Mouse (Mus musculus) MEL-GATA-1-ER (cell line): ENCODE data around the gene Fnip2.
"Not testable (repeated sequence)": the region's sequence is repeated elsewhere in the genome, so short reads cannot be mapped to it uniquely, and the experiment has no call there.

Experiments used
- DNase-seq: peaks from one replicate; pipeline ENCODE4 v3.0.0-alpha.2; 2012; ENCODE audit warnings: low read depth; ENCODE audit errors: extremely low read depth

Fnip2 gene

DNA sequence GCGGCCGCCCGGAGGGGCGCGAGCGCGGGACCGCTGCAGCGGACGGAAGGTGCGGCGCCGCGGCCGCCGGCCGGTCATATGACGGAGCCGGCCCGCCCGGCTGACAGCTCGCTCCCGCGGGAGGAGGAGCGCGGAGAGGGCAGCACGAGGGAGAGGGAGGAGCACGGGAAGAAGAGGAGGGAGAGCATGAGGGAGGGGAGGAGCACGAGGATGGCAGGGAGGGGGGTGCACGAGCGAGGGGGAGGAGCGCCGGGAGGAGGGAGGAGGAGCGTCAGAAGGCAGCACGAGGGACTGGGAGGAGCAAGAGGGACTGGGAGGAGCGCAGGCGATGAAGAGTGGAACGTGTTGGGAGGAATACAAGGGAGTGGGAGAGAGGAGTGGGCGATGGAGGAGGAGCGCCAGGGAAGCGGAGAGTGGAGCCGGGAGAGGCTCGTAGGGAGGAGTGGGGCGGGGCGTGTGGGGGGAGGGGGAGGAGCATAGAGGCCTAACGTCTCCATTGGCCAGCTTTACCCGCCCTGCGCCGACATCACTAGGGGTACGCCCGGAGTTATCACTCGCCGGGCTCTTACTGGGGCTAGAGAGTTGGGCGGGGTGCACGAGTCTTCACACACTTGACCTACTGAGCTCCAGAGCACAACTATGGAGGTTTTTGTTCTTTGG is at the start of gene Fnip2:
Gene Fnip2, minus strand, starts transcription at position 94 of the 660 bp plus-strand sequence.
- DNase-seq: peak; percentile 92

DNA sequence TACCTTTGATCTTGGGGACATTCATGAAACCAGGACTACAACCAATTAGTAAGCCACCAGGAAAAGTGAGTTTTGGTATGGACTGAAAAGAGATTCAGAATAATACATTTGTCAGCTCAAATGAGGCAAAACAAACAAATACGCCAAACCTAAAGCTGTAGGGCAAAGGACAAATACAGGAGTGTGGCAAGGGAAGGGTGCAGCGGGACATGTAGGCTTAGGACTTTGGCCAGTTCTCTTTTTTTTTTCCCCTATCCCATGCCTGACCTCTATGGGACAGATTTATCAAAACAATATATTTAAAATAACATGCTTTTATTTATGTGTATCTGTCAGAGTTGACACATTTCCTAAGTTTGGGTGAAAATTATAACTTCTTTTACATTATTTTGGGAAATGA is 42.3 kb upstream of the Fnip2 start:
- no peak for DNase-seq

DNA sequence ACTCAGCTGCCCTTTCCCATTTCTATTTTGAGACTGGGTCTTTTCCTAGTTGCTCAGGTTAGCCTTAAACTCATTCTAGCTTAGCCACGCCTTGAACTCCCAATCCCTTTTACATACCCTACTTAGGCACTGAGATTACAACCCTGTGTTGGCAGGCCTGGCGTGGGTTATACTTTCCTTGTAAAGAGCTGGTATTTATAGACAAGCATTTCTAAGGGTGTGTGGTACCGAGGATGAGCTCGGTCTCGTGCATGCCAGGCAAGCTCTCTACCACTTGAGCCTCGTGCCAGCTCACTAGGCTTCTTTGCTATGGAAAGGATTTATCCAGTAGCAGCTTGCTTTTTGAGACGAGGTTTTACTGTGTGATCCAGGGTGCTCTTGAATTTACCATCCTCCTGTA is 27.9 kb upstream of the Fnip2 start:
- no peak for DNase-seq

DNA sequence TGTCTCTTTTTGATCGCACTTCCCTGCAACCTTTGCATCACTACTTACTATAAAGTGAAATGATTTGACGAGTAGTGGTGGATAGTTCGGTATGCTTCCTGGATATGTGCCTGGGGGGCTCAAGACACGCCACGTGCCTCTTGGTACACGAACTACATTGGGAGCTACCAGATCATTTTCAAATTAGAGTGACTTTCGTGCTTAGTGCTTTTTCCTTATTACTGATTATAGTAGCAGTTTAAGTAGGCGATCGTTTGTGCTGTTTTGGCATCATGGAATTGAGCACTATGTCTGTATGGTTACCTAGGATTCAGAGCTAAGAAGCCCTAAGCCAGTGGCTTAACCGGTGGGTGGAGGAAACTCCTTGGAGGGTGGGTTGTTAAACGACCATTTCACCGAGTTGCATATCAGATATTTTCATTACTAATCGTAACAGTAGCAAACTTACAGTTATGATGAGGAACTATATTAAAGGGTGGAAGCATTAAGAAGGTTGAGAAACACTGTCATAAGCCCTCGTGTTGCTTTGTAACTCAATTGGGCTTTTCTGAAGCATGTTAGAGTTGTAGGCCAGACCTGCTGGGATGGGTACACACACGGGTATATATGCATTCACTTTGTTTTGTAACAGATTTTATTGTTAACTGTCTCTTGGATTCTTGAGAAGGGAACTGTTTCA is 24.3 kb upstream of the Fnip2 start:
- no peak for DNase-seq

DNA sequence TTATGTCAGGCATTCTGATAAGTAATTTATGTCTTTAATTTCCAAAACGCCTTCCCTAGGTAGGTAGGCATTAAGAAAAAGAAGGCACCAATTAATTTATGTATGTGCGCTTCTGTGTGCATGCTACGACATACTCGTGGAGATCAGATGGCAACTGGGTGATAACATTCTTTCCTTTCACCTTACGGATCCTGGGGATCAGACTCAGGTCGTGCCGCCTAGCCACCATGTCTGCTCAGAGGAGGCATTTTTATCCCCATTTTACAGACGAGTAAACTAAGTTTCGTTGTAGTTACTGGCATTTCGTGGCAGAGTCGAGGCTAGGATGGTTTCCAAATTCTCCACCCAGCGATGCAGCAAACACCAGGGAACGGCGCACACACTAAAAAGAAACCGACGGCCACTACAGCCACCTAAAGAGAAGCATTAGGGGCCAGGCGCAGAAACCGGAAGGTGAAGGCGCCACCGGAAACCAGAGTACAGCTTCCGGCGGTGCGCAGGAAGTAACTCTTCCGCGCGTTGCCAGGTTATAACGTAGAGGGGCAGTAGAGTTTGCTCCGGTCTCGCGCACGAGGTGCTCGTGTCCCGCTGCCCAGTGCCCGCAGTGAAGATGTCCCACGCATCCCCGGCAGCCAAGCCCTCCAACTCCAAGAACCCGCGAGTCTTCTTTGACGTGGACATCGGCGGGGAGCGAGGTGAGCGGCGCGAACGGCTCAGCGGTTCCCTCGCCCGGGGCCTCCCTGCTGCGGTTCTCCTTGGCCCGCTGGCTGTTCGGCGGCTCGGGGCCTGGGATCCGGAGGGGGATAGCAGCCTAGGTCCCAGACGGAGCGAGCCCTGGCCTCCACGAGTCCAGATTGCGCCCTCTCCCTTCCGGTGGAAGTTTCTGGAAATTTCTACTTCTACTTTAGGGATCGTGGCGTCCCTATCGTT is 23.5 kb upstream of the Fnip2 start, which contains the start of gene Ppid:
Gene Ppid, plus strand, starts transcription at position 480 of the 930 bp plus-strand sequence.
- DNase-seq: peak; percentile 86

DNA sequence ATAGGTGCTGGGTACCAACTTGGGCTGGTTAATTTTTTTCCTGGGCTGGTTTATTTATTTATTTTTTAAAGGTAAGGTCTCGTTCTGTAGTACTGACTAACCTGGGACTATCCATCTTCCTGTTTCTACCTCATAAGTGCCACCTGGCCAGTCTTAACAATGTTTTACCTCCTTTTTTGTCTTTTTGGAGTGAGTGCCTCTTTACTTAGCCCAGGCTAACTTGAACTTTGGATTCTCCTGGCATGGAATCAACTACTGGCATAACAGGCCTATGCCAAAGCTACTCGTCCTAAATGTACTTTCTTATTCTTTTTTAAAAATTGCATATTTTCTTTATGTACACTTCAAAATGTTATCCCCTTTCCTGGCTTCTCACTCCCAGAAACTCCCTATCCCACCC is 22.1 kb upstream of the Fnip2 start:
- DNase-seq: no peak

DNA sequence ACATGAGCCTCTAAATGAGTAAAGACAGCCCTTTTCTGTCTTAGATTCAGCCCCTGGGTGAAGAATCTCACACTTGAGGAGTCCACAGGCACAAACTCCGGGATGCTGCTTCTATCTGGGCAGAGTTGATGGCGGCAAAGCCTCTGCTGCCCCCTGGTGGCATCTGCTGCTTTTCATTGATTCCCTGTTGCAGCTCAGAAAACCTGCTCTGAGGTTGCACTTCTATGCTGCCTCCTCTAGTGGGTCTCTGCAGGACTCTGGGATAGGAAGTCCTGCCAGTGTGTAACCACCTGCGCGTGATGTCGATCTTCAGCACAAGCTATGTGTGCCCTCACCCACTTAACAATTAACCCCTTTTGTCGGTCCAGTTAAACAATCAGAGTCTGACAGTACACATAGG is 19.2 kb upstream of the Fnip2 start:
- peak; percentile 92 for DNase-seq

DNA sequence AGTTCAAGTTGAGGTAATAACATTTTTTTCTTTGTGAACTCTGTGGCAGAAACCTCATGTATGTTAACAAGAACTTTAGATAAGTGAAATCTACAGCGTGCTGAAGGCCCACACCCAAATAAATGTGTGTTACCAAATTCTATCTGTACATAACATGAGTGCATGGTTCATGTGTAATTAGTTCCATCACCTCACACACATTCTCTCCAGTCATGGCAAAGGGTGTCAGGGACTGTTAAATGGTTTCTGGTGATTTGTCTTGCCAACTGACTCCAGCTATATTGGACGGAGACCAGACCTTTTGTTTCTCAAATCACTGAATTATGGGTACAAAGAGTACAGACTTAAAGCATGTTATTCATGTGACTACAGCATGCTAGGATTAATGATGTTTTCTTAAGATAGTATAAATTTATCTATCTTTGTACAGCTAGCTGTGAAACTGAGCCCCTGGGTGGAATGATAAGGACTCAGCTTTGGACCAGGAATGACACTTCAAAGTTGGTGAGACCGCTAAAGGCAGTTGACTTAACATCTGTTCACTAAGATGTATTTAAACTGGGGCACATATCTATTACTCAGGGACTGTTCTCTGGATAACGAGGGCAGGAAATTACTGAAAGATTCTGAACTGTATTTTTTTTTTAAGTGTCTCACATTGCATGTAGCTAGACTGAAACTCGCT is 12.4 kb upstream of the Fnip2 start:
- DNase-seq: no peak

DNA sequence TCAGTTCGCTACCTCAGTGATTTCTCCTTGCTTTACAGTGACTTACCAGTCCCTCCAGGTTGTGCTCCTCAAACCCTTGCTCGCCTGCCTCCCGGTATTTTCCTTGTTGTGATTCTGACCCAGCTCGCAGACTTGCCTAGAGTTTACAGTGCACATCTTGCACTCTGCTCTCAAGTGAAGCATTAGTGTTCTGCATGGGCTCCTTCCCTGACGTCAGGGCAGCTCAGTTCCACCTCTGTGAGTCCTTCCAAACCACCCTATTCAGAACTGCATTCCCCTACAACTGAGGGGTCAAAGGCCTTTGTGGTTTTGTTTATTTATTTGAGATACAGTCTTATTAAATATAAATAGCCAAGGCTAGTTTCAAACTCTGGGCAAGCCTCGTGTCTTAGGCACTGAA is 10.6 kb upstream of the Fnip2 start:
- no peak for DNase-seq

DNA sequence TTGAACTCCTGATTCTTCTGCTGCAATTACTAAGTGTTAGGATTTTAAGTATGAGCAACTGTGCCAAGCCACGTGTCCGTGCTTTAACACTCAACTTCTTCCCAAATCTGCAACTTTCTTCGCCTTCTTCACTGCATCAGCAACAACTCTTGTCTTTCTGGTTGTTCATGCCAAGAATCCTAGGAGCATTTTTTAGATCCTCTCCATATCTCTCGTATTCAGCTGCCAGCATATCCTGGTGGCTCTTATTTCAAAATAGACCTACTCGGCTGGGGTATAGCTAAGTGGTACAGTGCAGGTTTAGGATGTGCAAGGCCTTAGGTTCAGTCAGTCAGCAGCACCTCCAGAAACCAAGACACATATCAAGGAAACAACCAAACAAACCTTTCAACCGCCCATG is 10.0 kb upstream of the Fnip2 start:
- no peak for DNase-seq

DNA sequence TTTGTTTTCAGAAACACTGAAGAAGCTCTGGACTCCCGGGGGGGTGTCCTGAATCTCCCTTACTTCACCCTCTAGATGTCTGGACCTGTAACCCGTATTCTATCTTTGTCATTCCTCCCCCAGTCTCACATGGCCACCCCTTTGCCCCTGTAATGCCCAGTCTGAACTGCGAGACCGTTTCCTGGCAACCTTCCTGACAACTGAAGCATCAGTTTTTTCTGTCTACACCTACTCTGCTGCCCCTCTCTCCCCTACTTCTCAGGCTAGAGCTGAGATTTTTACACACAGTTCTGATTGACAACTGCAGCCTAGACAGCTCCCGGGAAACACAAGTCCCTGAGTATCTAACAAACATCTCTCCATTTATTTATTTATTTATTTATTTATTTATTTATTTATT is 9.3 kb upstream of the Fnip2 start:
- no peak for DNase-seq

DNA sequence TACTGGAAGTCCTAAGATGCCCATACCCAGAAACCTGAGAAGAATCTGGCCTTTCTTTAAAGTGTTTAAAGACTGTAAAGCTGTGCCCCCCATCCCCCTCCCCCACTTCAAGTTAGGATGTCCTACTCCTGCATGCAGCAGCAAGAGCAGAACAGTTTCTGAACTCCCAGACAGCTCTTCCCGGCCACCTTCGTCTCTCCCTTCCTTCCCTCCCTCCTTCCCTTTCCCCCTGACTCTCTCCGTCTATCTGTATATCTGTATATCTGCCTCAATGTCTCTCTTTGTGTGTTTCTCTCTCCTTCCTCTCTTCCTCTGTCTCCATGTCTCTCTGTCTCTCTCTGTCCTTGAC is 8.8 kb upstream of the Fnip2 start:
- no peak for DNase-seq

DNA sequence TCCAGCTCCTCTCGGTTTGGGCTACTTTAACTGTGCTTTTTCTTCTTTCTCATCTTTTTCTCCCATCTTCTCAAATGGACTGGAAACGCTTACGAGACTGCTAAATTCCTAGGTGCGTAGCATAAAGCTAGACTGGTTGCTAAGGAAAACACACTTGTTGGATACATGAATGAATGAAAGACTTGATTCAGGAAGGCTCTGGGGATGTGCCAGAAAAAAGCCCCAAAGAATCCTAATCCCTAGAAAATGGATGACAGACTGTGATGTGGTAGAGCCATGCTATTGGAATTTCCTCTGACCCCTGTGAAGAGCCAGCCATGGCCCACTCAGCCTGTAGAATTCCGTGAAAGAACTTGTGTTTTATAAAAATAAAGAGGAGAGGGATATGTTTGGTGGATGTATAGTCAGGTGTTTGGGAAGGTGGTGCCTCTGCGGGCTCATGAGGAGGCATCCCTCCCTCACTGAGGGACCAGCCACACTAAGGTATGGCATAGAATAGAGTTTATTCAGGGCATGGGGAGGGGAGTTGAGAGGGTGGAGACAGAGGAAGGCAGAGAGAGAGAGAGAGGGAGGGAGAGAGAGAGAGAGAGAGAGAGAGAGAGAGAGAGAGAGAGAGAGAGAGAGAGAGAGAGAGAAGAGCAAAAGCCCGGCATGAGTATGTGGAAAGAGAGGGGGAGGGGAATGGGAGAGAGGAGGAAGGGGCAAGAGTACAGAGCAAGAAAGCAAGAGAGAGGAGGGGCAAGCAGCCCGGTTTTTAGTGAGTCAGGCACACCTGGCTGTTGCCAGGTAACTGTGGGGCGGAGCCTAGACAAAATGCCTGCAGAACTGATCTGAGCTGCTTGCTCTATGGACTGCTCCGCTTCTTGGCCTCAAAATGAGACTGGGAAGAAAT is 8.2 kb upstream of the Fnip2 start:
- DNase-seq: no peak

DNA sequence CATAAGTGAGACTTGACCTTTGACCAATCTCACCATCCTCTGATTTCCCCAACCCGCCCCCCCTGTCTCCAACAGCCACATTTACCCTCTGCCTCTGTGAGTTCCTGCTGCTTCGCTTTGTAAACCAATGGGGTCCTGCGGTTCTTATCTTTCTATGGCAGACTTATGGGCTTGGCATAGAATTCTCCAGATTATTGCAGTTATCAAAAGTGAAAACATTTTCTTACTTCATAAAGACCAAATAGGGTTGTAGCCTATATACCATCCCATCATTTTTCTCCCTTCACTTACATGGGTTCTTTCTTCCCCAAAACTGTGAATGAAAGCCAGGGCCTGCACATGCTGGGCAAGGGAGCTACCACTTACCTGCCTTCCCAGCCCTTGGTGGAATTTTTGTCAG is 6.7 kb upstream of the Fnip2 start:
- DNase-seq: peak; percentile 94

DNA sequence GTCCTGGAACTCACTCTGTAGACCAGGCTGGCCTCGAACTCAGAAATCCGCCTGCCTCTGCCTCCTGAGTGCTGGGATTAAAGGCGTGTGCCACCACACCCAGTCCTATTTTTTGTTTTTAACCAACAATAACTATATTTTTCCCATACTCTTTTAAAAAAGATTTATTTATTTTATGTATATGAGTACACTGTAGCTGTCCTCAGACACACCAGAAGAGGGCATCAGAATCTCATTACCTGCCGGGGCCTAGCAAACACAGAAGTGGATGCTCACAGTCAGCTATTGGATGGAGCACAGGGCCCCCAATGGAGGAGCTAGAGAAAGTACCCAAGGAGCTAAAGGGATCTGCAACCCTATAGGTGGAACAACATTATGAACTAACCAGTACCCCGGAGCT is 5.8 kb upstream of the Fnip2 start:
- DNase-seq: not testable (repeated sequence)

DNA sequence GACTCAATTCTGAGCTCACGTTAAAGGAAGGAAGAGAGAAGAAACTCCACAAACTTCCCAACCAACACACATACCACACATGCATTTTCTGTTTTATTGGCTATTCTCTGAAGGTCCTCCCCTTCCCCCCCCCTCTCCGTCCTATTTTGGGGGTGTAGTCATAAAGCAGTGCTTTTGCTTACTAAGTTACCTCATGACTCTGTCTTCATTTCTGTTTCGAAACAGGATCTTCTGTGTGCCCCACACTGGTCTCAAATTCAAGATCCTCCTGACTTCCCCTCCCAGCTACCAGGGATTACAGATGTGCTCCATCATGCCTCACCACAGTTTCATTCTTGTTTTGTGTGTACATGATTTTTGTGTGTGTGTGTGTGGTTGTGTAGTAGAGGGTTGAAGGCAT is 4.8 kb upstream of the Fnip2 start:
- DNase-seq: no peak

DNA sequence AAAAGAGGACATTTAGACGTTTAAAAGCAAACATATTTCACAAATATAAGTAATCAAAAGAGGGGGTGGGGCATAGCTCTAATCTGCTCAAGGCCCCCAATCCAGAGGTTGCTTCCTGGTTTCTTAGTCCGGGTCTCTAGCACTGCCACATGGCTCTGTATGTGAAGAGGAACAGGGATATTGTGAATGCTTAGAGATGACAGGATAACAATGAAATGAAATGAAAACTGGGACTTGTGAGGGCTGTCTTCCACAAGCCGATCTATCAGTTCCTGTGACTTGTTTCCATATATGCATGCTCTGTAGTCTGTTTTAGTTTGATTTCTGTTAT is 1.7 kb upstream of the Fnip2 start:
- DNase-seq: no peak

DNA sequence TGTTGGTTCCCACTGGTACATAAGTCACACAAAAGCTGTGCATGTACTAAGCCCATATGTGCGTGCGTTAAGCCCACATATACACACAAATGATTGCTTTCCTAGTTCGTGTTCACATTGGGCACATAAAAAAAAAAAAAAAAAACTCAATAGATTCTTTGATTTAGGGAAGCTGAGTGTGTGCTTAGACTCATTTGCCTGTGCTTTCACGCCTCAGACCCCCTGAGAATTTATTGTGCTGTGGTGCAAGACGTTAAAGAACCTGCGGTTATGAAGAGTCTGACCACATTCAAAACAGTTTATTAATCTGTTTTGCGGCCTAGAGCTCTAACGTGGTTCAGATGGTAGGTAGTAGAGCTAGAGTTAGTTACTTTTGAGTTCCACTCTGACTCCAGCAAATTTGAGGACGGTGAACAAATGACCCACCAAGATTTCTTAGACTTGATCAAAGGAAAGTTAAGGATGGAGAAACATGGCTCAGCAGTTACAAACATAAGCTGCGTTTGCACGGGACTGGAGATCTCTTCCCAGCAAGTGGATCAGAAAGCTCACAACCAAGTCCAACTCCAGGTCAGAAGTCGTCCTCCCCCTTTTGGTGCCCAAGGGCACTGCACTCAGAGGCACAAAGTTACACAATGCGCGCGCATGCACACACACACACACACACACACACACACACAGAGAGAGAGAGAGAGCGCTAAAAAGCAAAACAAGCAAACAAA is 1.2 kb upstream of the Fnip2 start:
- no peak for DNase-seq

DNA sequence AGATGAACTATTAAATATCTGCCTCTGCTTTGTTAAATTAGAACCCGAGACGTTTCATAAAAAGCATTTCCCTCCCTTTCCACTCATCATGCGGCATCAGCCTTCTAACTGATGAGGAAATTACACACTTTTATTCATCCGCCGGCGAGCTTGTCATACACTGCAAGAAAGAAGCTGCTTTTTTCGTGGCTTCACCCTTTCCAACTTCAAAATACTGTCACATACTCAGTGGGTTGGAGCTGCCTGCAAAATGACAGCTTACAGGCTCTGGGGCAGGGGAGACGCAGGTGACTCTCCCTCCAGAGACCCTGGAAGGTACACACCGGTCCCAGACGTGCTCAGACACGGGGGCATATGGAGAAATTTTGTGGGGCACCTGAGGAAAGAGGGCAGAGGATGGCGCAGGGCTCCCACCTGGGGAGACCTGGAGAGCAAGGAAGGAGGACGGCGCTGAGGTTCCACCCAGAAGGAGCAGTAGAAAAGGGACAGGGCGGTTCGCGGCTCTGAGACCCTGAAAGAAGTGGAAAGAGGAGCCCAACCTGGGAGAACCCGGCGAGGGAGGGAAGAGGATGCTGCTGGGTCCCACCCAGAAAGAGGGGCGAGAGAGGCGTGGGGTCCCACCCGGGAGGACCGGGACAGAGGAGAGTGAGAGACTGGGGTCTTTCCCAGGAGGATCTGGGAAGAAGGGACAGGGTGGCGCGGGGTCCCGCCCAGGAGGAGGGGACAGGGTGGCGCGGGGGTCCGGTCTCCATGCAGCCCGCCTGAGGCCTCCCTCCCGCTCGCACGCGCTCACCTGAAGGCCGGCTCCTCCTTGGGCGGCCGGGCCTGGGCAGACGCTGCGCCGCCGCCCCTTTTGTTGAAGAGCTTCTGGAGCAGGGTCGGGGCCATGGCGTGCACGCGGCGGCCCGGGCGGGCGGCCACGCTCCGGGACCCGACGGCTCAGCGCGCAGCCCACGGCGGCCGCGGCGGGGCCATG is 592 bp downstream of the Fnip2 start:
- peak; percentile 24 for DNase-seq
